Mouse (Mus musculus): Measurements from ENCODE around the gene Rnf24.
"Not testable (repeated sequence)": the region's sequence is repeated elsewhere in the genome, so short reads cannot be mapped to it uniquely, and the experiment has no call there.

Gene Rnf24

DNA sequence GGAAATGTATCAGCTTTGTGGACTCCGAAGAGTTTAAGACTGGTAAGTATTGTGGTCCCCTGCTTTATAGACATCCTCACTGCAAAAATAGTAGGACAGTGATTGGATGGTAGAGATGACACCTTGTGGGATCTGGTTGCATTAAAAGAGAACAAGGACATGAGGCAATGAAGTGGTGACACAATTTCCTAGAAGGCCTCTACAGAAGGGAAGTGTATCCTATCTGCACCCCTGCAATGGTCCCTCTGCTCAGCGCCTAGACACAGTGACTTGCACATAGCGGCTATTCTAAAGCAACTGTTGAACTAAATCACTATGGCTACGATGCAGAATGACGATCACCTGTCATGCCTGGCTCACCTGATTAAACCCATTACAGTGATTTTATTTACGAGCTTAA is 15.1 kb downstream of the Rnf24 start:
- no peak for DNase-seq (ENCODE audit: low spot score)

DNA sequence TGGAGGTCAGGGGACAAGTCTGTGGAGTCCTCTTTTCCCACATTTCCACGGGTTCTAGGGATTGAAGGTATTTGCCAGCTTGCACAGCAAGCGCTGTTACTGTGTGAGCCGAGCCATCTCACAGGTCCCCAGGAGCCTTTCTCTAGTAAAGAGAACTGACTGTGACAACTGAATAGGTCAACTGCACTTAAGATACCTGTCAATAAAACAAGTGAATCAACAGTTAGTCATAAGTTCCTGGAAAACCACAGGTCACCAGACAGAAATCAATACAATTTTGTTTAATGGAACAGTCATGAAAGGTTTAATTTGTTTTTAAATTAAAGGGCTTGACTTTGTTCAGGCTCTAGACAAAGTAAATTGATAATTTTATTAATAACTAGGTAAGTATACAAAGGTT is 22.1 kb downstream of the Rnf24 start:
- DNase-seq (ENCODE audit: low spot score) = no peak

DNA sequence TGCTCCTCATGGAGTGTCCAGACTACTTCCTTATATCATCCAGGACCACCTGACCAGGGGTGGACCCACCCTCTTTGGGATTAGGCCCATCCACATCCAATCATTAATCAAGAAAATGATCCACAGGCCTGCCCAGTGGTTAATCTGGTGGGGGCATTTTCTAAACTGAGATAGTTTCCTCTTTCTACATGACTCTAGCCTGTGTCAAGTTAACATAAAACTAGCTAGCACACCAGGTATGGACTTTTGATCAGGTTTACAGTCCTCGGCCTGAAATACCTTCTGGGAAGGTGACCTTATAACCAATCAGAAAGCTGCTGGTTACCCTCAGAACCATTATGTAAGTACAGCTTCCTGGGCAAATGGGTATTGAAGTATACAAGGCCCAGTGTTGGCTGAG is 23.7 kb downstream of the Rnf24 start:
- DNase-seq (ENCODE audit: low spot score) = no peak

DNA sequence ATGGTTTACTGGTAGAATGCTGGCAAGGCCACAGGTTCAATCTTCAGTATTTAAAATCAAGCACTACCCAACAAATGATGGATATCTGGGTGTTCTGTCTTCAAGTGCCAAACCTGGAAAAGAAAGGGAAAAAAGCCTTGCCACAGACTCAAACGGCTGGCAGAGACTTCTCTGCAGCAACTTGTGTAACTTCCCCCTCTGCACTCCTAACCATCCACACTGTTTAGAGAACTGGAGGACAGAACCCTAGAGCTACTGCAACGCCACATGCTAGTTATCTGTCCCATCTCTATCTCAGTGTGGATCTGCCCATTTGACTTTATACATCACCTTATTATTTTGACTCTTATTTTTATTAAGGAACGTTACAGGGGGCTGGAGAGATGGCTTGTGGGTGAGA is 26.6 kb downstream of the Rnf24 start:
- DNase-seq (ENCODE audit: low spot score) = no peak

DNA sequence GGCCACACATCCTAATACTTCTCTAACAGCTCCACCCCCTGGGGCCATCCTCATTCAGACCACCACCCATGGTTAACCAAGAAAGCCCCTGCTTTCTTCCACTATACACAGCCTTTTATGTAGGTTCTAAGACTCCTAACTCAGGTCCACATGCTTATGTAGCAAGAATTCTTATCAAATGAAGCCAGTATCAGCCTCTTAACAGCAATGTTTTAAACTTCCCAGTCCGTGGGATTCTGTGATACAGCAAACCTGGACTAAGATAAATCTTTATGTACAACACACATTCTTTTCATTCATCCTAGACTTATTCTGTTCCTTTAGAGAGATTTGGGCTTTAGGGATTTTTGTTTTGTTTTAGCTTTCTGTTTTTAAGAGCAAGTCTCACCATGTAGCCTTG is 29.0 kb downstream of the Rnf24 start:
- DNase-seq (ENCODE audit: low spot score) = no peak

DNA sequence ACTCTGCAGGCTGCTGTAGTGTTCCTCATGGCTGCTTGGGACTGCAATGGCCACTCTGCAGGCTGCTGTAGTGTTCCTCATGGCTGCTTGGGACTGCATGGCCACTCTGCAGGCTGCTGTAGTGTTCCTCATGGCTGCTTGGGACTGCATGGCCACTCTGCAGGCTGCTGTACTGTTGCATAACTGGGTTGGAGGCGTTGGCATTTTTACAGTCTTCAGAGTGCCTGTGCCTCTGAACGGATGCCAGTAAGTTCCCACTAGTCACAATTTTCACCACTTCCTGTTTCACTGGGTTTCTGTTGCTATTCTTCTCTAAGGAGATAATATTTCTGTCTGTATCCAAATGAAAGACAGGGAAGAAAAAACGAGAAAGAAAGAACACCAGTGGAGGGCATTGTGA is 31.5 kb downstream of the Rnf24 start:
- DNase-seq (ENCODE audit: low spot score) = peak; percentile 71

DNA sequence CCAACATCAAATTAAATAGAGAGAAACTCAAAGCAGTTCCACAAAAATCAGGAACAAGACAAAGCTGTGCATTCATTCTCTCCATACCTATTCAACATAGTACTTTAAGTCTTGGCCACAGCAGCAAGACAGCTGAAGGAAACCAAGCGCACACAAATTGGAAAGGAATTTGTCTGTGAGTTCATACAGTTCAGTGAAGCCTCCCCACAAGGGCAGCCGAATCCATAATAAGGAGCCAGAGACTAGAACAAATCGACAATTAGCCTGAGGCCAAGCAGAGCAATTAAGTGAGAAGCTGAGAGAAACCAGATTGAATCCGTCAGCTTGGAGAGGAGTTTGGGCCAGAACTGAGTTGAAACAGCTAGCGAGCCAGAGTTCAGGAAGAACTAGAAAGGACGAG is 33.3 kb downstream of the Rnf24 start:
- no peak for DNase-seq (ENCODE audit: low spot score)

DNA sequence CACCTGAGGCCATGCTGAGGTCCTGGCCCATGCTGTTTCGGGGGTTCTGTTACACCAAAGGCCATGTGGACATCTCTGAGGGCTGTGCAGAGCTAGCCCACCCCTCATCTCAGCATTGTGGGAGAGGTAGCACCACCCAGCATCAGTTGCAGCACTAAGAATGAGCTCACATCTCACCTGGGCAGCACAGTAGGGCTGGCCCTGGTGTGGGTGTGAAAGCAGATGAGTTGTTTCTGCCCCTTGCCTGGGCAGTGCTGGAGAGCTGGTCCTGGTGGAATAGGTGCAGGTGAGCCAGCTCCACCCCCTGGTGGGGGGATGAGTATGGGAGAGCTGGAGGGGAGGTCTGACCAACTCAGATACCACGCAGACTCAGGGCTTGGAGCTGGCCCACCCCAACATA is 36.5 kb downstream of the Rnf24 start:
- no peak for DNase-seq (ENCODE audit: low spot score)

DNA sequence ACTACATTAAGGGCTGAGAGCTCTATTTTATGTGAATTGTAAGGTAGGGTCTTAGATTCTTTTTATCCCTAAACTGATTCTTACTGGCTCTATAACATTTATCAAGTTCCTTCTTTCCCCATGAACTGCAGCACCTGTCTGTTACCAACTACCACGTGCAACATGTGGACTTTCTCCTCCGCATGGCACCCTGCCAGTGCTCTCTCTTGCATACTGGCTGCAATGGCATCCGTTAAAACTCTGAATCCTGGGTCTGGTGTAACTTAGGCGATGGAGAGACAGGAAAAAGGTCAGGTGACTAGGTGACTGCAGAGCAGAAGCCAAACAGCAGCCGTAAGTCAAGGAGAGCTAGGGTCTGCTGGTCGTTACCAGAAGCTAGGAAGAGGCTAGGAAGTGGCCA is 43.4 kb downstream of the Rnf24 start:
- DNase-seq (ENCODE audit: low spot score) = no peak

DNA sequence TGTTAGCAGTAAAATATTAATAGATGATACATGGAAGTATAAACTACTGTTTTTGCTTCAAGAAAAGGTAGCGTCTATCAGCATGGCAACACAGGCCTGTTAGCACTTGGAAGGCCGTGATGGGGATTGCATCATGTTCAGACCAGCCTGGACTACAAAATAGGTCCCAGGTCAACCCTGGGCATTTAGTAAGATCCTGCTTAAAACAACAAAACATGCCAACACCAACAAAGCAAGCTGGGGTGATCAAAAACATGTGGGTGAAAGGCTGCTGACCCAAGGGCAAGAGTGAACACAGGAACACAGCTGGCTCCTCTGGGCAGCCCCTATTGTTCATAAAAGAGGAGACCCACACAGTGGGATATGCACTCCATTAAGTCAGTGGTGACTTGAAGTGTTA is 44.9 kb downstream of the Rnf24 start:
- no peak for DNase-seq (ENCODE audit: low spot score)

DNA sequence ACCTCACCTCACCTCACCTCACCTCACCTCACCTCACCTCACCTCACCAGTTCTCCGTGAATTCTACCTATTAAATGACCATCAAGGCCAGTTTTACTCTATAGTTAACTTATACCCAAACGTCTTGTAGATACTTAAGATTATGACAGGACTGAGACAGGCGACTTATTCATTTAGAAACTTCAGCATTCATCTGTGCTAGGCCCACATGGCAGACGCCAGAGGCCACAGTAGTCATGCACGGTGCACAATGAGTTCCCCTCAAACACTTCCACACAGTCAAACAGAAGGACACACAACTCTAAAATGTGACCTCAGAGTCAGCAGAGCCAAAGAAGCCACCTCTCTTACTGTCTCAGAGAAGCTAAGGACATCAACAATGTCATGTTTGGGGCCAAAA is 45.3 kb downstream of the Rnf24 start:
- no peak for DNase-seq (ENCODE audit: low spot score)

DNA sequence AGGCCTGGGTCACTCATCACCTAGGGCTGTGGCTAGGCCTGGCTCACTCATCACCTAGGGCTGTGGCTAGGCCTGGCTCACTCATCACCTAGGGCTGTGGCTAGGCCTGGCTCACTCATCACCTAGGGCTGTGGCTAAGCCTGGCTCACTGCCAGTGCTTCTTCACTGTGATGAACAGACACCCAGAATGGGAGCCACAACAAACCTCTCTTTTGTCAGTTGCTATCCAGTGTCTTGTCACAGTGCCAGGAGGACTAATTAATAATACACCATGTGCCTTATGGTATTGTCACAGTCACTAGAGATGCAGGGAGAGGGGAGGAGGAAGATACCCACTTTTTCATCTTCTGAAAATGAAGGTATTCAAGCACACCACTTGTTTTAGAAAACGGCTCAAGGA is 47.5 kb downstream of the Rnf24 start:
- not testable (repeated sequence) for DNase-seq (ENCODE audit: low spot score)

DNA sequence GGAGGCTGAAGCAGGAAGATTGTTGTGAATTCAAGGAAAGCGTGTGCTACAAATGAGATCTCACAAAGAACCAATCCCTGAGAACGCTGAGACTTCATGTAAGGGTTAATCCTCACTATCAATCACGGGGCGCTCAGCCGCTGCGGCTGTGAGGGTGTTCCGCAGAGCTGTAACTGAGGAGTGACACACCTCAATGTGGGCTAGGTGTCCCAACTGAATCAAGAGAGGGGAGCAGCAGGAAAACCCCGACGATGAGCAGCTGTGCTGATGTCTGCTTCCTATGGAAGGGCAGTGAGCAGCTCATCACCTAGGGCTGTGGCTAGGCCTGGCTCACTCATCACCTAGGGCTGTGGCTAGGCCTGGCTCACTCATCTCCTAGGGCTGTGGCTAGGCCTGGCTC is 48.2 kb downstream of the Rnf24 start:
- no peak for DNase-seq (ENCODE audit: low spot score)

DNA sequence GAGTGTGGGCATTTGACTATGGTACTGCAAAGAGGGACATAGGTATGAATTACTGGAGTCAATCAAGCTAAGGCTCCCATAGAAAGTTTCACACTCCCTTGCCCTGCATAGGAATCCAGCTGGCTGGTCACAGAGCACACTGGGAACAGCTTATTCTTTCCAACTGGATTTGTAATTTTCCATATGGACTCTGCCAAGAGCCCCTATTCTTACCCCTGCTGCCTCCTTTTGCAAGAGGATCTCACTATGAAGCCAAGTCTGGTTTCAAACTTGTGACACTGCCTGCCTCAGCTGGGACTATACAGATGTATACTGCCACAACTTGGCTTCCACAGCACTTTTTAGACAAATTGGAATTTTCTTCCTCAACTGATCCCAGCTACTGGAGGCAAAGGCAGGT is 51.1 kb downstream of the Rnf24 start:
- peak; percentile 22 for DNase-seq (ENCODE audit: low spot score)

DNA sequence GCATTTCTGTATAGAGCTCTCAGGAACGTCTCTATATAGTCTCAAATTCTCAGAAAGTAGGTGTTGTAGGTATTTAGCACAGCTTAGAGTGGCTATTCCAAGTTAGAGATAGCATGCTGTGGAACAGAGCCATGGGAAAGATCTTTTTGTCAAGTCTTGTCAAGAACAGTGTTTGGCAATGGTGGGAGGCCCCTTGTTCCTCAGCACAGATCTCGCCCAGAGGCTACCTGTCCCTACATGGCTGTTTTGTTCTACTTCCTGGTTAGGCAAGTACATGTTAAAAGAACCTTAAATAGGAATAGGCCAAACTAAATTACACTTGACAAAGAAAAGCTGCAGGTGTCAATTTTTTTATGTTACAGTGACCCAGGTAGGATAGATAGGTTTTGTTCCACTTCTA is 52.2 kb downstream of the Rnf24 start:
- DNase-seq (ENCODE audit: low spot score) = no peak

DNA sequence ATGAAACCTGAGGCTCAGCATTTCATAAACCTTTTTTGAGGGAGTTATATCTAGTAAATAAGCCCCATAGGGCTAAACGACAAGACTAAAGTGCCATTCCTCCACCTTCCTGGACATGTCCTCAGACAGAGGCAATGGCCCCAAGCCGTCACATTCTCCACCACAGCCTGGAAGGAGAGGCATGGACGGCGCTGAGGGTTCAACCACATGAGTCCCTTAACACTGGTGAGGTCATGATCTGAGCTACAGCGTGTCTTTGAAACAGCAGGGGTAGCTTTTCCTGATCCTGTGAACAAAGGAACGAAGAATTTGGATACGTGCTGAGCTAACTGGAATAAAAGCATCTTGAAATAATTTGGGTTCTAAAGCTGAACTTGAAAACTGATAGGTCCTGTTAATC is 54.0 kb downstream of the Rnf24 start:
- DNase-seq (ENCODE audit: low spot score) = not testable (repeated sequence)

DNA sequence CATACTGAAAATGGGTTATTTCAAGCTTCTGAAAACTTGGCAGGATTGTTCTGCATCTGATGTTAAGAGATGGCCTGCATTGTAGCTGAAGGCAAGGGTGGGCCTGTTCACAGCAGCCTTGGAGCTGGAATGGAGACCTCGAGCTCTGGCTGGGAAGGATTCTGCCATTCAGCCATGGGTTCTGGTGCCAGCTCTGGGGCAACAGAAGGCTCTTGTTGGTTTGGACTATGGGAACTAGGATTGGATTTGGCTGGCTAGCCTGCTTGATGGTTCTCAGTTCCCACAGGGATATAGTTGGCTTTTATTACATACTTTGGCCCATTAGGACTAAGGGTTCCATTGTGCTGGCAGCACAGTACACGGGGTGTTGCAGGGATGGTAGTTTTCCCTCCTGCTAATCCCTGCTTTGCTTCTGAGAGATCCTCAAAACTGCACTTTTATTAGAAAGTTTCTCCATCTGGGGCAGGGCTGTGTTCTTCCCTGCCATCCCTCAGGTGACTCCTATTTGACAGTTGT is 55.9 kb downstream of the Rnf24 start:
- DNase-seq (ENCODE audit: low spot score) = no peak

DNA sequence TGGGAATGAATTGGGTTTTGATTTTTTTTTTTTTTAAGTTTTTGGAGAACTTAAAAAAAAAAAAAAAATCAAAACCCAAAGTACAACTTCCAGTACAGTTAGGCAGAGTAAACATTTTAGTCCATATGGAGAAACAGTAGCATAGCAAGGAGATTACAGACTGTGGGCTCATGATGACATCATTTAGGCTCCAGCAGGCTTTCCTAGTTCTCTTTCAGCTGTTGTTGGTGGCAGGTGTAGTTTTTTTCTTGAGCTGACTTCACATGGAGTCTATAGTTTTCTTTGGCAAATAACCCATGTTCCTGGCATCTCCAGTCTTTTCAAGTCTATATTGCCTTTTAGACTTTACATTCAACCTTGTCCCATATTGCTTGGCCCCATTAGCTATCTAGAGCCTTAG is 62.0 kb downstream of the Rnf24 start:
- no peak for DNase-seq (ENCODE audit: low spot score)

DNA sequence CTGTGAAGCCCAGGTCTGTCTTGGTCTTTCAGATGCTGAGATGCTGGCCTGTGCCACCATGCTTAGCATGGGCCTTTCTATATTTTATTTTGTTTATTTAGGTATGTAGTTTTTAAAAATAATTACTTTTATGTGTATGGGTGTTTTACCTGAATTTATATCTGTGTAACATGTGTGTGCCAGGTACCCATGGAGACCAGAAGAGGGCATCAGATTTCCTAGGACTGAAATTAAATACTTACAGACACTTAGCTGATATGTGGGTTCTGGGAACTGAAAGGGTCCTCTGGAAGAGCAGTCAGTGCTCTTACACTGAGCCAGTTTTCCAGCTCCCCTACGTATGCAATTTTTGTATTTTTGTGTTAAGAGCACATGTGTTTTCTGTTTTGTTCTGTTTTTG is 66.4 kb downstream of the Rnf24 start:
- DNase-seq (ENCODE audit: low spot score) = no peak

DNA sequence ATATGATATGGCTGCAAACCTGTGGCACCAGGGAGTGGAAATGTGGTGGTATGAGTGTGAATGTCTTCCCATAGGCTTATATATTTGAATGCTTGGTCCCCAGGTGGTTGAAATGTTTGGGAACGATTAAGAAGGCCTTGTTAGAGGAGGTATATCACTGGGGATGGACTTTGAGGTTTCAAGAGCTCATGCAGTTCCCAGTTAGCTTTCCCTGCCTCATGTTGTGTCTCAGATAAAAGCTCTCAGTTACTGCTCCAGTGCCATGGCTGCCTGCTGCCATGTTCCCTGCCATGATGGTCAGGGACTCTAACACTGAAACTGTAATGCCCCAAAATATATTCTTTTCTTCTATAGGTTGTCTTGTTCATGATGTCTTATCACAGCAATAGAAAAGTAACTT is 71.1 kb downstream of the Rnf24 start:
- DNase-seq (ENCODE audit: low spot score) = no peak

DNA sequence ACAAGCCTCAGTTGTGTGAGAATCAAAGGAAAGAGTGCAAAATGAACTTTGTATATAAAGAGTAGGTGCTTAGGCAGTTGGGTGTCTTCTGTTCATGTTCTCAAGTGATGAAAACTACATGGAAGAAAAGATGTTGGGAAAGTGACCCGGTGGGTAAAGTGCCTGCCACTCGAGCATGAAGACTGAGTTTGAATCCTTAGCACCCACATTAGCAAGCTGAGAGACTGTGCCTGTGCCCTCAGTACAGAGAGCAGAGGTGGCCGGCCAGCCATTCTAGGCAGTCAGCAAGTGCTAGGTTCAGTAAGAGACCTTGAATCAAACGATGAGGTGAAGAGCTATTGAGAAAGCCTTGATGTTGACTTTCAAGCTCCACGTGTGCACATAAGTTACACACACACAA is 76.0 kb downstream of the Rnf24 start:
- no peak for DNase-seq (ENCODE audit: low spot score)

DNA sequence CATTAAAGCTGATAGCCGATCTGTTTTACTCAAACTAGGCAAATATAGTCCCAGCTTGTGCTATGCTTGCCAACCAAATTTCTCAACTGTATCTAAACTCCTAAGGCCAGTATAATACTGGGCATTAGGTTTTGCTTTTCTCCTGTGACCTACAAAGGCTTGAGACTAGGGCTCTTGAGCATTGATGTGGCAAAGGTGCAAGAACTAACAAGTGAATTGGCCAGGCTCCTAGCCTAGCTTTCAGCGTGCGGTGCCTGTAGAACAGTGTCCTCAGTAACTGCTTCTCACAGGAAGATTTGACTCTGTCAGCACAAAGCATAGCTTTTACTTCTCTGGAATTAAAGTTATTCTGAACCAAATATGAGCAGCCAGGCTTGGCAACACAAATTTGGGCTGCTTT is 77.2 kb downstream of the Rnf24 start:
- DNase-seq (ENCODE audit: low spot score) = no peak

DNA sequence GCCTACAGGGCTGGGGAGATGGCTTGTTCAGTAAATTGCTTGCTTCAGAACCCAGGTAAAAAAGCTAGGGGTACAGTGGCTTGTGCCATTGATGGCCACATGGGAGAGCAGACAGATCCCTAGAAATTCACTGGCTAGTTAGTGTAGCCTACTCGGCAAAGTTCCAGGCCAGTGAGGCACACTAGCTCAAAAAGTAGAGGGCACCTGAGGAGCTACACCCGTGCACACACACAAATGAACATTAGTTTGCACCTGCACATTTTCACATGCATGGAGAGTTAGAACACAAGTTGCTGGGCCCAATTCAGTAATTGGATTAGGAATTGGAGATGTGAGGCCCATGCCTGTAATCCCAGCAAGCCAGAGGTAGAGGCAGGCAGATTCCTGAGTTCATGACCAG is 87.6 kb downstream of the Rnf24 start:
- DNase-seq (ENCODE audit: low spot score) = no peak

DNA sequence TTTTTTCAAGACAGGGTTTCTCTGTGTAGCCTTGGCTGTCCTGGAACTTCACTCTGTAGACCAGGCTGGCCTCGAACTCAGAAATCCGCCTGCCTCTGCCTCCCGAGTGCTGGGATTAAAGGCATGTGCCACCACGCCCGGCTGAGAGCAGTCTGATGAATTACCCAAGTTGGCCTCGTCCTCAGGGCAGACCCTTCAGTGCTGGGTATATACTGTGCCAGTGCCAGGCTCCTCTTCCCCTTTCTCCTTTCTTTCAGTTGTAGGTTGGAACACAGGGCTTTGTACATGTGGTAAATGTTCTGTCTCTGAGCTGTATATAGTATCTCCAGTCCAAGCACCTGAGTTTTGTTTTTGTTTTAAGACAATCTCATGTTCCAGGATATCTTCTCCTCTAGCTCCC is 88.7 kb downstream of the Rnf24 start:
- no peak for DNase-seq (ENCODE audit: low spot score)
